Mouse (Mus musculus) right cerebral cortex, adult 18-20 months (tissue): ENCODE measurements around the gene Krtdap.
"Not testable (repeated sequence)": the region's sequence is repeated elsewhere in the genome, so short reads cannot be mapped to it uniquely, and the experiment has no call there.

ENCODE experiments used
- DNase-seq: peaks from one replicate; pipeline ENCODE4 v3.0.0; 2022; ENCODE audit warnings: mixed read lengths

Krtdap gene

DNA sequence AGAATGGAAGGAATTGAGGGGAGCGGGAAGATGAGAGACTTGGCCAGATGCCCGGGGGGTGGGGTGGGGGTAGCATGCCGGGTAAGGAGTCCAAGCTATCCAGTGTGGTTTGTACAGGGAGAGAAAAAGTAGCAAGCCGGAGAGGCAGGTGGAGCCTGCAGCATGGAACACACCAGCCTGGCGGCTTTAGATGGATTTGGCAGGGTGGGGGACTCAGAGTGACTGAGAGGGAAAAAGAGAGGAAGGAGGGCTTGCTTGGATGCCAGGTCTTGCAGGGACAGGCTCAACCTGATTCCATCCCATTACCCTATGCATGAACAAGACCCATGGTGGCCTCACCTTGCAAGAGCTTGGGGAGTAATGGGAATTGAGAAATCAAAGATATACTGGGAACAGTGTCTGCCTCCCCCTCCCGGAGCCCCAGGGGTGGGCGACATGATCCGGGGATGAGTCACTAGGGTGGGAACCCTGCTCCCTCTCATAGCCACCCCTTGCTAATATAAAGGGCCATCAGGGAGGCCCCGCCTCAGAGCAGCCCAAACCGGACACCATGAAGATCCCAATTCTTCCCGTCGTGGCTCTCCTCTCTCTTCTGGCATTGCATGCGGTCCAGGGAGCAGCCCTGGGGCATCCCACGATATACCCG is at the start of gene Krtdap:
Gene Krtdap, plus strand, starts transcription at position 520 of the 646 bp plus-strand sequence.
- DNase-seq = no peak

DNA sequence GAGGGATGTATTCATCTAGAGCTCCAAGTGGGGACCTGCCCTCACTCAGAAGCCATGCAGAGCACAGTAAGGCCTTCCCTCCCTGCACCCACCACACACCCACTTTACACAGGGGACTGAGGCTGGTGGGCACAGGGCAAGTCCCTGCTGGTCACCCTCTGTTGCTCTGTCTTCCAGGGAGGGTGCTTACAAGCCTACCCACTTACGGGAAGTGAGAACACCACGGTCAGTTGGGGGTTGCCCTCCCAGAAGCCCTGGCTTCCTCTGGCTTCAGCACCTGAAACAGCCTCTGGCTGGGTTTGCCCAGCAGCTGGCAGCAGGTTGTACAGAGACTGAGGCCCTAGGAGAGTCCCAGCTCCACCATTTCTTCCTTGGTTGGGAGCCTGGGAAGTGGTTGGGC is 45.1 kb upstream of the Krtdap start:
- not testable (repeated sequence) for DNase-seq

DNA sequence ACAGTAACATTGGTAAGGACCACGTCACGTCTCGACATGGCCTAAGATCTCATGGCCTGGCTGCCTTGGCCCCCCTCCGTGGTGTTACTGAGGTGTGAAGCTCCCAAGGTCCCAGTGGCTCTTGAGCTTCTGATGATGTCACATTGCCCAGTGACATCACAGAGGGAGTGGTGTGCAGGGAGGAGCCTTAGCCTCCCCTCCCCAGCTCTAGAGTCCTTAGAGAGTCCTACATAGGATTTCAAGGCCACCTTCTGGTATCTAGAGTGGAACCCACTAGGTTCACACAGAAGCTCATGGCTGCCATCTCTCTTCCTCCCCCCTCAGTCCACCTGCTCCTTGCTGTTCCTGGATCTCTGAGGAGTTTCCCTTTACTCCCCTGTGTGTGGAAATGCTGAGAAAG is 44.1 kb upstream of the Krtdap start, which contains the start of gene Gapdhs:
Gene Gapdhs, minus strand, starts transcription at position 65 of the 400 bp plus-strand sequence.
- DNase-seq = not testable (repeated sequence)

DNA sequence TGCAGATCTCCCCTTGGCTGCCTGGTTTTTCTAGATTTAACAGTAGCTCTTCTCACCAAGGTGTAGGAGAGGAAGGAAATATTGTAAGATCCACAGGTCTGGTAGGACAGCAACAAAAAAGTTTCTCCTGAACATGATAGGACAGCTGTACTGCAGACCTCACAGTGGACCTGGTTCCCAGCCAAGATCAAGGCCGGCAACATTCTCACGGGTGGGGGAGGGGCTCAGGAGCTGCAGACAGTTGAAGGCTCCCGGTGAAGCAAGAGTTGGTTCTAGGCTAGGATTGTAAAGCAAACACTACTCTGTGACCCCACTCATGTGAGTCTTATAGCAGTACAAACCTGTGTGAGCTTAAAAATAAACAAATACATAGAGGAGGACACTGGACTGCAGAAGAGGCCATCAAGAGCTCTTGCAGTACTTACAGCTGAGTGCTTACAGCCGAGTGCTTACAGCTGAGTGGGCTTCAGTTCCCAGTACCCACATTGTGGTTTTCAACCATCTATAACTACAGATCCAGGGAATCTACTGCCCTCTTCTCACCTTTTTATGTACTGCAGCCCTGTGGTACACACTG is 43.6 kb upstream of the Krtdap start:
- DNase-seq = no peak

DNA sequence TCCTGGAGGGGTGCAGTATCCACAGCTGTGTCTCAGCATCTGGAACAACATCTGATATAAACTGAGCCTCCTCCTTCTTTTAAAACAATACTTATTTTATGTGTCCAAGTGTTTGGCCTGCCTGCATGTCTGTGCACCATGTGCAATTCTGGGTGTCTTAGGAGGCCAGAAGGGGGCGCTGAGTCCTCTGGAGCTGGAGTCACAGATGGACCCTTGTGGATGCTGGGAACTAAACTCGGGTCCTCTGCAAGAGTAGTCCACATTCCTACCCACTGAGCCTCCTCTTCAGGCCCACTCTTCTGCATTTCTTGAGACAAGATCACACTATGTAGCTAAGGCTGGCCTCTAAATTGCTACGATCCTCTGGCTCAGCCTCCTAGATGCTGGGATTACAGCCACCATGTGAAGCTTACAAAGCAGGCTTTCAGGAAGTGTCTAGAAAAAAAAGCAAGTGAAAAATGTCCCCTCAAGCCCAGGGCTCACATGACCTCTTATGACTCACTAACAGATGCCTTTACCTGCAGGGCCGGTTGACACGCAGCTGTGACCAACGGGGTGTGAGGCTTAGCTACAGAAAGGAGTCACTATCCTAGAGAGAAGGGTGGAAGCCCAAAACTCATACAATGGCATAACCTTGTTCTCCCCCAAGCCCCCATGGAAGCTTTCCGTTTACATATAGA is 40.0 kb upstream of the Krtdap start:
- no peak for DNase-seq

DNA sequence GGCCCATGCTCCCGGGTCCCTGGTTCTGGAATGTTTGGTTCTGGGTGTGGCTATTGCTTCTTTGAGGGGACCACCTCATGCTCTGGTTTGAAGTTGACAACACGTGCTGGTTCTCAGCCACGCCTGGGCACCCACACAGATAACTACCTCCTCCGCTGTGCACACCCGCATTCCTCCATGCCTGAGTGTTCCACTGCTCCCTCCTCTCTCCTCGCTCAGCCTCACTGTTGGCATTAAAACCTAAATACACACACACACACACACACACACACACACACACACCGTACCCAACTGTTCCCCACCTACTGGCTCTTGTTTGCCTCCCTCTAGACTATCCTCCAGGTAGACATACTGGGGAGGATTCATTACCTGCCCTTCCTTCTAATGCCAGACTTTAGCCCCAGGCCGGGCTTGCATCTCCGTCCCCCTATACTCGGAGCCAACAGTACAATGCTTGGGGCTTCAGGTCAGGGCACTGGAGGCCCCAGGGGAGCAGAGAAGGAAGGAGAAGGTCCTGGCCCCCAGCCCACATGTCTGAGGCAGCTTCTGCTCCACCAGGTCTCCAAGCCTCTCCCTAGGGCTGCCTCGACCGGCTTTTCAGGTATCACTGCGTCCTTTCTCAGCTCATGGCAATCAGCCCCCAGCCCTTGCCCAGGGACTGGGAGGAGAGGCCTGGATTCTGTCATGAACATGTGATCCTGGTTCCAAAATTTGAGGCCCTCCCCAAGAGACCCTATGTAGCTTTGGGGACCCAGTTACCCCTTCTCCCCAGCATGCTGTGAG is 37.7 kb upstream of the Krtdap start:
- DNase-seq = no peak

DNA sequence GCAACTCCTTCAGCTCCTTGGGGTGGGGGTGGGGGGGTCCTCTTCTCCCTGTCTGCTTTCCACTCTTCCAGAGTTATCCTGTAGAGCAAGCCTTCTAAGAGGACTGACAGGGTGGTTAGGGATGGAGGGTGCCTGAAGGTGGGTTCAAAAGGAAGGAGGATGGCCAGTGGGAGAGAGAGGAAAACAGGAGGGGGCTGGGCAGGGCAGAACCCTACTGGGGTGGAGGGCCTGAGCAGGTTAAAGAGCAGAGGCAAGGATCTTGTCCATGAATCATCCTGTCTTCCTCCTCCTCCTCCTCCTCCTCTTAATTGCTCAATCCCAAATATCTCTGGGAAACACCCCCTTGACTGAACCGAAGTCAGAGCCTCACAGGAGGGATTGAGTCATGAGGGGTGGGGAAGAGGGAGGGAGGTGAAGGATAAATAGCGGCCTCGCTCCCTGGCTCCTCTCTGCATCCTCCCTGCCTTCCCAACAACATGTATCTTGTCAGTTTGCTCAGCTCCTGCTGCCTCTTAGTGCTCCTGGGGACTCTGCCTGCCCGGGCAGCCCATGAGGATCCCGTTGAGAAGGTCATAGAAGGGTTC is 36.5 kb upstream of the Krtdap start, which contains the start of gene Sbsn:
Gene Sbsn, plus strand, starts transcription at position 386 of the 584 bp plus-strand sequence.
- no peak for DNase-seq

DNA sequence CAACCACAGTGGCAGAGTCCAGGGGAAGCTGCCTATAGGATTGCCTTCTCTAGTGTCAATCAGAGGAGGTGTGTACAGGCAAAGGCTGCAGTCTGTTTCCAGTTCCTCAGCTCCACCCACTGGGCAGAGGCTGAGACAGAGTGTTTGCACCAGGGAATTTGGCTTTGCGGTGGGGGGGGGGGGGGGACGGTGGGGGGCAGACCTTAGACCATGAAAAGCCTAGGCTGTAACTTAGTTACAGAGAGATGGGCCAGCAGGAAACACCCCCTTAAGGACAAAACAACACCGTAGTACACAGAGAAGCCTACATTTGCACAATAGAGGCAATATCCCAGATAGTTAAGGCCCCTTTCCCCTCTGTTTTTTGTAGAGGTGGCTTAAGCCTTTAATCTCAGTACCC is 30.7 kb upstream of the Krtdap start:
- DNase-seq = no peak

DNA sequence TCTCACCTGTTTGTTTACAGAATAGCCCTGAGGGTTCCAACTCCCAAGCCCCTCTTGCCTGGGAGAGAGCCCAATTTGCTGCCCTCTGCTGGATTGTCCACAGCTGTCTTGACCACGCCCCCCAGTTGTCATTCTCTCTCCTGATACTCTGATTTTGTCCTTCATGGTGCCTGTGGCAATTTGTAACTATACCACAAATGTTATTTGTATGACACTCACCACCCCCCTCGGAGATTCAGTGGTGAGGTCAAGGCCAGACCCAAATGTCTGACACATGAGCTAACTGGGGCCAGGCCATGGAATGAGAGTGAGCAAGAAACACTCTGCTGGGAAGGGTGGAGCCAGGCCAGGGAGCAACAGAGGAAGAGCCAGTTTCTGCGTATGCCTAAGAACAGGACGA is 28.8 kb upstream of the Krtdap start:
- no peak for DNase-seq

DNA sequence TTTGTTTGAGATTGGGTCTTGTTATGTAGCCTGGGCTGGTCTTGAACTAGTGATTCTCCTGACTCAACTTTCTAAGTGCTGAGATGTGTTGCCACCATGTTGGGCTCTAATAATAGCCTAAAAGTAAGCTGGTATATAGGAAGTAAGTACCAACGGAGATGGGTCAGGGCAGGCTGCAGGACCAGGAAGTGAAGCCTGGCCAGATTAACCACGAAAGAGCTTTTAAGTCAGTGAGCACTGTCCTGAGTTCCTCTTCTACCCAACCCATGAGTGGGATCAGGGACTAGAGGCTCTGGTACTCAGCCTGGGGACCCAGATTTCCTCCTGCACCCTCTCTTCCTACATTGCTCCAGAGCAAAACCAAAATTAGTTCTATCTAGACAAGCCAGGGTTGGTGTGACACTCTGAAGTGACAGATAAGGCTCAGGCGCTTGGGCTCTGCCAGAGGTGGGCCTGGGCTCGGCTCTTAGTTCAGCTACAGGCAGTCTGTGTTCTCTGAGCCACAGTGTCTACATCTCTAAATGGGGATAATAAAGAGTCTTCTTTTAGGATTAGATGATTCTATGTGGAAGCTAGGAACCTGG is 25.8 kb upstream of the Krtdap start:
- DNase-seq = no peak

DNA sequence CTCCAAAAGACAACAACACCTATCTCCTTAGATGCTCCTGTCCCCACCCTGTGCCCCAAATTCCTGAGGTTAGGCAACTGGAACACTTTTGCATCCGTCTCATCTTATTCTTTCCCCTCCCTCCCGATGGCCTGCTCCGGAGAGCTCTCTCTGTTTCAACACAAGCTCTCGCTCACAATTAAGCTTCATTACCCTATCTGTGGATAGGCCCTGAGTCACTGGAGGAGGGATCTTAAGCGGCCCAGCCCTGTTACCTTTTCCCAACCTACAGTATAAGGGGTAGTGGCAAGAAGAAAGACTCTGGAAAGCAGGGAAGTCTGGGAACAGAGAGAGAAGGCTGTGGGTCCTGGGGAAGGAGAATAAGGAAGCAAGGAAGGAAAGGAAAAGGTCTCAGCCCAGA is 24.2 kb upstream of the Krtdap start, which contains the start of gene Dmkn:
Gene Dmkn, plus strand, starts transcription at position 301 of the 400 bp plus-strand sequence.
- DNase-seq = no peak

DNA sequence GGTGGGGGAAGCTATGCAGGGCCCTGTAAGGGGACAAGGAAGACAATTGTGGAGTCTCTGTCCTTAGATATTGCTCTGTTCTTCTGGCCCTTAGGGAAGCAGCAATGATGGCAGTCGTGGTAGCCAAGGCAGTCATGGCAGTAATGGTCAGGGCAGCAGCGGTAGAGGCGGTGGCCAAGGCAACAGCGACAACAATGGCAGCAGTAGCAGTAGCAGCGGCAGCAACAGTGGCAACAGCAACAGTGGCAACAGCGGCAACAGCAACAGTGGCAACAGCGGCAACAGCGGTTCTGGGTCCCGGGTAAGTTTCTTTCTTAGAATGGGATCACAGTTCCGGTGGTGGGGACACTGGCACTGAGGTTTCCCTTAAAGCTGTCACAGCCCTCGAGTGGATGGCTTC is 22.5 kb upstream of the Krtdap start:
- DNase-seq = no peak

DNA sequence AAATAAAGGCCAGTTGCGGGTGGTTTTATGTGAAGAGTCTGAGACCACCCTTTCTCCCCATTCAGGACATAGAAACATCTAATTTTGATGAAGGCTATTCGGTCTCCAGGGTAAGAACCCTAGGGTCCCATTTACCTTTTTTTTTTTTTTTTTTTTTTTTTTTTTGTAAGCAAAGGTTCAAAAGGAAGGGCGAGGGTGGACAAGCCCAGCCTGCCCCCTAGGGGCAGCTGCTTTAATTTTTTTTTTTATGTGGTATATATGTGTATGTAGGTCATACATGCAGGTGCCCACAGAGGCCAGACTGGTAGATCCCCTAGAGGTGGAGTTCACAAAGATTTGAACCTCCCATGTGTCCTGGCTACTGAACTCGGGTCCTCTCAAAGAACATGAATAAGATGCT is 21.3 kb upstream of the Krtdap start:
- no peak for DNase-seq

DNA sequence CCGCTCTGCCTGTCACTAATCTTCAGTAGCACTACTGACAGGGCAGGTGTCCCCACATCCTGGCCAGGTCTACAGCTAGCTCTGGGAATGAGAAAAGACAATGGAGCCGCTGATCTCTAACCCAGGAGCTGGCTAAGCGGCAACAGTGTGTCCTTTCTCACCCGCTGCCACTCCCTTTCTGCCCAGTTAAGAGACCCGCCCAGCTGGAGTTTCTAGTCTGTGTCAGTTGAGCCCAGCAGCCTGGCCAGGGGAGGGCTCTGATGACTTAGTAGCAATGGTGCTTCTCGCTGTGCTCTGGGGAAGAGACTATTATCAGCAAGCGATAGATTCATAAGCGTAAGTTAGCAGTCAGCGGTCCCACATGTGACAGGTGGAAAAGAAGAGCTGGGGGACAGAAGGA is 18.5 kb upstream of the Krtdap start:
- DNase-seq = no peak

DNA sequence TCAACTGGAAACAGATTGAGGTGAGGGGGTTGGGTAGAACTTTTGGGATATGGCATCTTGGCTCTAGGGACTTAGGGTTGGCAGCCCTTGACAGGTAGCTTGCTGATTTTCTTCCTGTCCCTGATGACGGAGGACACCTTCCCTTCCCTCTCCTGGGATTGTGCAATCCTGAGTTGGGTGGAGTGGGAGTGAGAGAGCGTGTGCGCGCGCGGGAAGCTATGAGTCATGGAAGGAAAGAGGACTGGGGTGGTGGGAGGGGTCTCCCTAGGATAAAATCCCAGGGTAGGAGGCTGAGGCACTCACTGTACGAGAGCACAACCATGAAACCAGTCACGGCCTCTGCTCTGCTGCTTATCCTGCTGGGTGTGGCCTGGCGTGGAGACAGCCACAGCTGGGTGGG is 11.6 kb upstream of the Krtdap start:
- DNase-seq = peak; percentile 48

DNA sequence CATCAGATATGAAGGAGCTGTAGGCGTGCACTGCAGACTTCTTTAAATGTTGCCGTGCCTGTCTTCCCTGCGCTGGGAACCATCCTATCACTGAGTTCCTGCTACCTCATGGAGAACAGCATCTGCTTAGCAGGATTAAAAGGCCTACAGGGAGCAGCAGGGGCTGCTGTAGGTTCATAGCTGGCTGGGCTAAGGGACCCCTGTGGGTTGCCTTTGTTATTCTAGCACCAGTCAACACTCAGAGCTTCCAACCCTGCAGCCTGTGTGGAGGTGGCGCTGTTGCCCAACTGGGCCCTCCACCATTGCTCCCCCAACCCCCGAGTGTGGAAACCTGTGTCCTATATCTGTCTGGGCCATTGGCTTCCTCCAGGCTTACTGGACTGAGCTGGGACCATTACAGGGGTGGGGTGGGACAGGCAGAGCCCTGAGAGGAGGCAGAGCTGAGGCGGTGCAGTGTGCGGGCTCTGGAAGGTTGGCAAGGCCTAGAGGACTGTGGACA is 10.6 kb upstream of the Krtdap start:
- no peak for DNase-seq

DNA sequence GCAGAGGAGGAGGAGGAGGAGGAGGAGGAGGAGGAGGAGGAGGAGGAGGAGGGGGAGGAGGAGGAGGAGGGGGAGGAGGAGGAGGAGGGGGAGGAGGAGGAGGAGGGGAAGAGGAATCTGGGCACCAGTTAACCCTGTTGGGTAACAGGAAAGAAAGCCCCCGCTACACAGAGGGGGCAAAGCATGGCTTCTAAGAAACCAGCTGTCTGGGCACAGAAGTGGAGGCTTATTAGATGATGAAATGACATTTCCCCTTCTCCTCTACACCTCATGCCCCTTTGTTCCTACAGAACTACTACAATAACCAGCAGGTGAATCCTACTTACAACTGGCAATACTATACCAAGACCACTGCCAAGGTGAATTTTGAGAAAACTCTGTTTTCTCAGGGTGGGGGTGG is 9.8 kb upstream of the Krtdap start:
- no peak for DNase-seq

DNA sequence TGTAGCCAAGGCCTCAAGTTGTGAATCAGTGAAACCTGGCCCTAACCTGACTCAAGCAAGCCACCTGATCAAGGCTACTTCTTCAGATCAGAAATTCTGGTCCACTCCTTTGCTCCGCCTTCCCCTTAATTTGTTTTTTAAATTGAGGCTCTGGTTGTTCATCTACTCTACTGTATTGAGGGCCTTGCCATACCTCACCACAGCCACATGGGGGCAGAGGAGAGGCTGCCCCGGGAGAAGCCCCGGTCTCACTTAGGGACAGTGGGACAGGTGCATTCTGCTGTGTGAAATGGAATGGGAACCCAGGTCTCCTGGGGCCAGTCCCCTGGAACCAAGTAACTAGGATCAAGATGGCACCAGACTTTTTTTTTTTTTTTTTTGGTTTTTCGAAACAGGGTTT is 5.9 kb upstream of the Krtdap start:
- no peak for DNase-seq

DNA sequence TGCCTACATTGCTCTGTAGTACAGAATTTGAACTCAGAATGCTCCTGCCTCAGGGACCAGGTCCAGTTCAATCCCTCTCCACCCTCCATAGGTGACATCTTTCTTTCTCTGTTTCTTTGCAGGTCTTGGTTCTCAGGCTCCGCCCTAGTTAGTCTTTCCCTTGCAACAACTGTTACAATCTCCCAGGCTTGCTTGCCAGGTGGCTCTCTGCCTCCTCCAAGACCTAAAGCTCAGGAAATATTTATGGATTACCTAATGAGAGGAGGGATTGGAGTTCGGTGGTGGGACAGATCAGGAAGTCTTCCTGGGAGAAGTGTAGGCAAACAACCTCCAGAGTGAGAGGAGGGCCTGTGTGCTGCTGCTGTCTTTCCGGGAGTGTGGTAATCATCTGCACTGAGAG is 5.0 kb upstream of the Krtdap start:
- no peak for DNase-seq

DNA sequence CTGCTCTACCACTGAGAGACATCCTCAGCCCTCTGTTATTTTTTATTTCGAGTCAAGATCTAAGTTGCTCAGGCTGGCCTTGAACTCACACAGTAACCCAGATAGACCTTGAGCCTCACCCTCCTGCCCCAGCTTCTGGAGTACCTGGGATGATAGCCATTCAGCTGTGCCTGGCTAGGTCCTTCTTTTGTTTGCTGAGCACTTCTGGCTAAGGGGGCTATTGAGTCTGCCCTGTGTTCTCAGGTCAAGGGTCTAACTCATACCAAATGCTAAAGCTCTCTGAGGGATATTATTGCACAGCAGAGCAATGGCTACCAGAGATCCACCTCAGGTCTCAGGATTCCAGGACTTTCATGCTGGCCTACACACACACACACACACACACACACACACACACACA is 2.5 kb upstream of the Krtdap start:
- no peak for DNase-seq

DNA sequence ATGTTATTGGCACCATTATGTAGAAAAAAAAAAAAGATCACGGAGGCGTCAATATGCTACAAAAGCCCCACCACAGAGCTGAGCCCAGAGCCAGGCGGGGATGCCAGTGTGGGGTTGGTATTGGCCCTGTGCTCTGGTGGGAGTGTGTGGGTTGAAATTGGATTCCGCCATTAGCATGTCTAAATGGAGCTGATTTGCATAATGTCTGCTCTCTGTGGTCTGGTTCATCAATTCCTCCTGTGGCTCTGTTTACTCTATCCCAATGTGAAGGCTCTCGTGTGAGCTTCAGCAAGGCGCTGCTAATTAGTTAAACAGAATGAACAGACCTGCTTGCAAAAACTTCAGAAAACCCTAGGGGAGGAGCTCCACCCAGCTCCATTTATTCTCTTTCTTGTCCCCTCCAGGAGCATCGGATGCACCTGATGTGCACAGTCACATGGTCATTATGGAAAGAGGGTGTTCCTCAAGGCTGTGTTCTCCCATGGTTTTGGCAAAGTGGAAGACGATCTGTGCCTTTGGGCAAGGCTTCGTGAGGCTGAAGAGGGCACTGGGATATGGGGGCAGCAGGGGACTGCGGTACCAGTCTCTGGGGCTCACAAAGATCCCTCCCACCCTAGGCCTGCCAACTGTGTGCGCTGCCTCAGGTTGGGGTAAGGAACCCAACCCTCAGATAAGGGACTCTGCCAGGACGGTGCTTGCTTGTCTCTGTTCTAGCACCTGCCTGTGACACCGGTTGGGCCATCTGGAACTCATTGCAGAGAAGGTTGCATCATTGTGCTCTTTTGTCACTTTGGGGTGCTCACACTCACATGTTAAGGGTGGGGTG is 1.8 kb upstream of the Krtdap start:
- no peak for DNase-seq

DNA sequence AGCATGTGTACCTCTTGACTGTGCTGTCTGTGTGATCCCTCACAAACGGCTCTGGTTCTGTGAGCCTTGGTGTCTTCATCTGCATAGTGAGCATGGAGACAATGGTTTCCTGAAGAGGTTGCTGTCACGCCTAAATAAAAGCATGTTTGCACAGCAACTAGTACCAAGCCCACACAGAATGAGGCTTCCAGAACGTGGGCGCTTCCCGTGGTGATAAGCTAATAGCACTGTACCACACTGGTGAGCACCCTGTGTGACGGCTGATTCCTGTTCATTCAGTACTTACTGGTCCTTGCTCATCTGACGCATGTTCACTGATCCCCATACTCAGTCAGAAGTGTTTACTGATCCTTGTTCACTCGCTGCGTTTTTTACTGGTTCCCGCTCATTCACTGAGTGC is 2.4 kb downstream of the Krtdap start:
- DNase-seq = no peak
